Mouse (Mus musculus): ENCODE results near the gene Sh3bgrl2. TPM values are rescaled to one million over a fixed set of nuclear protein-coding genes. Genes with fewer than 3 reads are reported as not detected.

Gene Sh3bgrl2
- polyA plus RNA-seq, 1 experiment: 3.0 TPM

DNA sequence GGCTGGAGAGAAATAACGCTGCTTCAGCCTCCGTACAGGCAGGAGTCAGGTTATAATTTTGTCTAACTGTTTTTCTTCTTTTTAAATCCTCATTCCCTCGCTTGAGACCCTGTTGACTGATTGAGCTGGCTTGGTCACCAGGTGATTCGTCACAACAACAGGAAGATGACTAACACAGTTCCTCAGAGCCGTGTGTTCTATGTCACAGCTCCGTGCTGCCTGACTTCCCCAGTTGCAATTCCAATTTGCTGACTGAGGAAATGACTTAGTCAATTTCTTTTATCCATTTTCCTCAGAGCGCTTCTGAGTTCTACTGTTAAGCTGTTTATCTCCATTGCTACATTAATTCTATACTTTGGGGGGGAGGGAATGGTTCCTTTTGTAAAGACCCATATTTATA, 1.8 kb upstream of the Sh3bgrl2 start:
- DNase-seq: no peak
- no peaks in the 10 kb centered on the region for H3K36me3 ChIP-seq (ENCODE audit: control insufficient read depth, insufficient read depth, low read length)
- peaks cover 9% of the 10 kb centered on the region for H3K27me3 ChIP-seq (ENCODE audit: control insufficient read depth, insufficient read depth, low read length)
- H3K4me3 ChIP-seq (ENCODE audit: control insufficient read depth, insufficient read depth, low read length): no peak overlapping the region
- peaks cover 10% of the 10 kb centered on the region for H3K4me1 ChIP-seq (replicated peaks; ENCODE audit: control insufficient read depth, insufficient read depth, low read length)
- no peak overlapping the region for H3K27ac ChIP-seq (ENCODE audit: control insufficient read depth, insufficient read depth, low read length)
- TF ChIP-seq POLR2A (IDR thresholded peaks at IDR 0.05; ENCODE audit: control insufficient read depth, extremely low read depth, insufficient read depth, low read length, poor library complexity) (no peak), CTCF (IDR thresholded peaks at IDR 0.05; ENCODE audit: borderline replicate concordance, control insufficient read depth, extremely low read depth, insufficient read depth, low read length, poor library complexity) (no peak)
- 81% methylated on average over 7 of the region's 7 CpGs for WGBS

- TF ChIP-seq POLR2A (IDR thresholded peaks at IDR 0.05; ENCODE audit: control insufficient read depth, extremely low read depth, insufficient read depth, low read length, poor library complexity) (no peak), CTCF (IDR thresholded peaks at IDR 0.05; ENCODE audit: borderline replicate concordance, control insufficient read depth, extremely low read depth, insufficient read depth, low read length, poor library complexity) (no peak)
- peaks cover 10% of the 10 kb centered on the region for H3K4me1 ChIP-seq (replicated peaks; ENCODE audit: control insufficient read depth, insufficient read depth, low read length)
- H3K27ac ChIP-seq (ENCODE audit: control insufficient read depth, insufficient read depth, low read length): no peak overlapping the region
- no peaks in the 10 kb centered on the region for H3K36me3 ChIP-seq (ENCODE audit: control insufficient read depth, insufficient read depth, low read length)
- H3K4me3 ChIP-seq (ENCODE audit: control insufficient read depth, insufficient read depth, low read length): no peak overlapping the region
- DNase-seq: no peak
- WGBS: 95% methylated on average over 7 of the region's 7 CpGs
- peaks cover 9% of the 10 kb centered on the region for H3K27me3 ChIP-seq (ENCODE audit: control insufficient read depth, insufficient read depth, low read length)
These were observed 898 bp upstream of the Sh3bgrl2 start for GRCm38 (mm10) chr9:83547229-83547628.

GRCm38 (mm10) chr9:83549866-83550265, 1.7 kb downstream of the Sh3bgrl2 start:
- 22% methylated on average over 6 of the region's 6 CpGs for WGBS
- no peak overlapping the region for H3K4me3 ChIP-seq (ENCODE audit: control insufficient read depth, insufficient read depth, low read length)
- peaks cover 9% of the 10 kb centered on the region for H3K27me3 ChIP-seq (ENCODE audit: control insufficient read depth, insufficient read depth, low read length)
- DNase-seq: peak; percentile 6
- H3K4me1 ChIP-seq (replicated peaks; ENCODE audit: control insufficient read depth, insufficient read depth, low read length): peaks cover 10% of the 10 kb centered on the region
- no peak overlapping the region for H3K27ac ChIP-seq (ENCODE audit: control insufficient read depth, insufficient read depth, low read length)
- H3K36me3 ChIP-seq (ENCODE audit: control insufficient read depth, insufficient read depth, low read length): no peaks in the 10 kb centered on the region
- TF ChIP-seq POLR2A (IDR thresholded peaks at IDR 0.05; ENCODE audit: control insufficient read depth, extremely low read depth, insufficient read depth, low read length, poor library complexity): no peak
- TF ChIP-seq CTCF (IDR thresholded peaks at IDR 0.05; ENCODE audit: borderline replicate concordance, control insufficient read depth, extremely low read depth, insufficient read depth, low read length, poor library complexity): no peak

- 91% methylated on average over 7 of the region's 7 CpGs for WGBS
- TF ChIP-seq POLR2A (IDR thresholded peaks at IDR 0.05; ENCODE audit: control insufficient read depth, extremely low read depth, insufficient read depth, low read length, poor library complexity) (no peak), CTCF (IDR thresholded peaks at IDR 0.05; ENCODE audit: borderline replicate concordance, control insufficient read depth, extremely low read depth, insufficient read depth, low read length, poor library complexity) (no peak)
- Histone ChIP-seq H3K36me3 (ENCODE audit: control insufficient read depth, insufficient read depth, low read length) (no peaks in the 10 kb centered on the region), H3K27ac (ENCODE audit: control insufficient read depth, insufficient read depth, low read length) (no peak overlapping the region), H3K27me3 (ENCODE audit: control insufficient read depth, insufficient read depth, low read length) (peaks cover 9% of the 10 kb centered on the region), H3K4me1 (replicated peaks; ENCODE audit: control insufficient read depth, insufficient read depth, low read length) (peaks cover 10% of the 10 kb centered on the region), H3K4me3 (ENCODE audit: control insufficient read depth, insufficient read depth, low read length) (no peak overlapping the region)
- no peak for DNase-seq
These were observed 3.0 kb downstream of the Sh3bgrl2 start for GRCm38 (mm10) chr9:83551116-83551515.

DNA sequence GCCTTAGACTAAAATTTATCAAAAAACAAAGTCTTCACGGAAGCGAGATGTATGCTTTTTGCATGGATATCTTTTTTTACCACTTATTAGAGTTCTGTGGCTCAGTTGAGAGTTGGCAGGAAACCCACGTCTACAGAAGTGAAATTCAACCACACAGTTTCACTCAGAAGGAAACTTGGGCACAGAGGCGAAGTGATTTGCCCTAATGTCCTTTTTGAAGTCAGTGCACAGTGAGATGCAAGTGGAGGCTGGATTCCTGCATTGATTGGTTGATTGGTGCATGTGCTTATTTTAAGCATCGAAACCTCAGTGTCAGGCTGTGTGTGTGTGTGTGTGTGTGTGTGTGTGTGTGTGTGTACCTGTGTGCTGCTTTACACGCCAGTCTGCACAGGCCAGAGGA, 3.5 kb downstream of the Sh3bgrl2 start:
- peaks cover 9% of the 10 kb centered on the region for H3K27me3 ChIP-seq (ENCODE audit: control insufficient read depth, insufficient read depth, low read length)
- peaks cover 10% of the 10 kb centered on the region for H3K4me1 ChIP-seq (replicated peaks; ENCODE audit: control insufficient read depth, insufficient read depth, low read length)
- 25% methylated on average over 6 of the region's 6 CpGs for WGBS
- TF ChIP-seq POLR2A (IDR thresholded peaks at IDR 0.05; ENCODE audit: control insufficient read depth, extremely low read depth, insufficient read depth, low read length, poor library complexity): no peak
- TF ChIP-seq CTCF (IDR thresholded peaks at IDR 0.05; ENCODE audit: borderline replicate concordance, control insufficient read depth, extremely low read depth, insufficient read depth, low read length, poor library complexity): no peak
- H3K36me3 ChIP-seq (ENCODE audit: control insufficient read depth, insufficient read depth, low read length): no peaks in the 10 kb centered on the region
- no peak overlapping the region for H3K4me3 ChIP-seq (ENCODE audit: control insufficient read depth, insufficient read depth, low read length)
- H3K27ac ChIP-seq (ENCODE audit: control insufficient read depth, insufficient read depth, low read length): no peak overlapping the region
- no peak for DNase-seq

- DNase-seq: no peak
- Histone ChIP-seq H3K4me3 (ENCODE audit: control insufficient read depth, insufficient read depth, low read length) (no peak overlapping the region), H3K27me3 (ENCODE audit: control insufficient read depth, insufficient read depth, low read length) (no peaks in the 10 kb centered on the region), H3K27ac (ENCODE audit: control insufficient read depth, insufficient read depth, low read length) (no peak overlapping the region), H3K36me3 (ENCODE audit: control insufficient read depth, insufficient read depth, low read length) (no peaks in the 10 kb centered on the region), H3K4me1 (replicated peaks; ENCODE audit: control insufficient read depth, insufficient read depth, low read length) (no peaks in the 10 kb centered on the region)
- WGBS: 91% methylated on average over 2 of the region's 2 CpGs
- TF ChIP-seq CTCF (IDR thresholded peaks at IDR 0.05; ENCODE audit: borderline replicate concordance, control insufficient read depth, extremely low read depth, insufficient read depth, low read length, poor library complexity): no peak
- TF ChIP-seq POLR2A (IDR thresholded peaks at IDR 0.05; ENCODE audit: control insufficient read depth, extremely low read depth, insufficient read depth, low read length, poor library complexity): no peak
These were observed 7.5 kb downstream of the Sh3bgrl2 start for GRCm38 (mm10) chr9:83555580-83555979.

DNA sequence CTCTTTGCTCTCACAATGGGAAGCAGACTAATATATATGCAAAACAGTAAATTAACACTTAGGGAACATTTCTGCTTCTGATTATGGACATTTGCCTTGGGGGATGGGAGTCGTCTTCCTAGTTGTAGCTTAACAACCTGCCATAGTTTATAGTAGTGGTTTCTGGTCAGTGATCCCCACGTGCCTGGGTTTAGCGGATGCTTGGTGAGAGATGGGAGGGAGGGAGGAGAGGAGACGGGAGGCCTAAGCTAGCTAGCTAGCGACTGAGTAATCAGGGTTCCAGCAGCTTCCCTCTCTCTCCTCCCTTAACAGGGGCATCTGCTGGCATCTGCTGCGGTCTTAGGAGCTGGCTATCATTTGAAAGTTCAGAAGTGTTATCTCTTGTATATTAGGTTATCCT, 8.1 kb downstream of the Sh3bgrl2 start:
- WGBS: 76% methylated on average over 6 of the region's 6 CpGs
- Histone ChIP-seq H3K4me3 (ENCODE audit: control insufficient read depth, insufficient read depth, low read length) (no peak overlapping the region), H3K27me3 (ENCODE audit: control insufficient read depth, insufficient read depth, low read length) (no peaks in the 10 kb centered on the region), H3K4me1 (replicated peaks; ENCODE audit: control insufficient read depth, insufficient read depth, low read length) (no peaks in the 10 kb centered on the region), H3K36me3 (ENCODE audit: control insufficient read depth, insufficient read depth, low read length) (no peaks in the 10 kb centered on the region), H3K27ac (ENCODE audit: control insufficient read depth, insufficient read depth, low read length) (no peak overlapping the region)
- TF ChIP-seq POLR2A (IDR thresholded peaks at IDR 0.05; ENCODE audit: control insufficient read depth, extremely low read depth, insufficient read depth, low read length, poor library complexity): no peak
- TF ChIP-seq CTCF (IDR thresholded peaks at IDR 0.05; ENCODE audit: borderline replicate concordance, control insufficient read depth, extremely low read depth, insufficient read depth, low read length, poor library complexity): no peak
- no peak for DNase-seq

All from thymus, adult 2 months (tissue).